Mouse (Mus musculus) embryonic facial prominence, embryonic 12.5 days (tissue): ENCODE measurements at regions not wholly inside any gene's neighbourhood (a gene's known extent, or its start where the extent isn't known, plus 50 kb on each side); places are given as distances from the start of the nearest gene placed in this dataset.

ENCODE experiments used
- ATAC-seq: fragments of 200-750 bp; cut with Nextera tagmentation; 2 replicates; pipeline ENCODE4 v1.8.0; 2017; ENCODE audit not compliant: insufficient number of reproducible peaks, insufficient read depth, low FRiP score, low TSS enrichment
- H3K27ac ChIP-seq: fragments of 300-500 bp; sonication (generic); 2 replicates; pipeline ENCODE4 v1.5.1; 2016; ENCODE audit warnings: mild to moderate bottlenecking
- H3K27me3 ChIP-seq: fragments of 300-500 bp; sonication (generic); 2 replicates; pipeline ENCODE4 v1.6.1; 2016; ENCODE audit warnings: mild to moderate bottlenecking, moderate library complexity
- H3K36me3 ChIP-seq: fragments of 300-500 bp; sonication (generic); 2 replicates; pipeline ENCODE4 v1.6.1; 2016; ENCODE audit warnings: mild to moderate bottlenecking
- H3K4me1 ChIP-seq: fragments of 300-500 bp; sonication (generic); 2 replicates; pipeline ENCODE4 v1.6.1; 2016
- H3K4me2 ChIP-seq: fragments of 300-500 bp; sonication (generic); replicated peaks from 2 replicates; pipeline ENCODE4 v1.6.1; 2016; ENCODE audit warnings: mild to moderate bottlenecking, moderate library complexity
- H3K4me3 ChIP-seq: fragments of 300-500 bp; sonication (generic); 2 replicates; pipeline ENCODE4 v1.5.1; 2016; ENCODE audit warnings: mild to moderate bottlenecking
- H3K9ac ChIP-seq: fragments of 300-500 bp; sonication (generic); 2 replicates; pipeline ENCODE4 v1.6.1; 2016; ENCODE audit warnings: mild to moderate bottlenecking, moderate library complexity
- H3K9me3 ChIP-seq: fragments of 300-500 bp; sonication (generic); 2 replicates; pipeline ENCODE4 v1.6.1; 2016; ENCODE audit warnings: mild to moderate bottlenecking, moderate library complexity
- WGBS: fragments of 180-500 bp; shearing (Covaris S2); methylation state at CpG from one replicate; pipeline ENCODE4 v1.1.7; 2016; 5-methylcytosine and 5-hydroxymethylcytosine counted together

DNA sequence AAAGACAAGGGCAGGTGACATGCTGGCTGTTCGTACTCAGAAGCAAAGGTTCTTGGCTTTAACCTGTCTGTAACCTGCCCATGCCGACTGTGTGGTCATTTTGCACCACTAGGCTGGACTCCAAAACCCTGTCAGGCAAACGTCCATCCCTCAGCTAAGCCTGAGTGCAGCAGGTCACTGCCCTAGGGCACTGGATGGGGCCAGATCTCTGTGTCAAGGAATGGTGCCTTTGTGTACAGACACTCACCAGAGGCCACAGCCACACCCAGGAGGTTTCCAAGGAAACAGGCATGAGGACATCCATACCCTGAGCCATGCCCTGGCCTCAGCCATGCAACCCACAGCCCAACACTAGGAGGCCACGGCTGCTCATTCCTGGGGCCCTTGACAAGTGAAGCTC is 149.7 kb upstream of the Cdh4 start:
- Histone ChIP-seq H3K4me3 (no peak overlapping the region), H3K36me3 (no peaks in the 10 kb centered on the region), H3K9ac (no peak overlapping the region), H3K9me3 (no peaks in the 10 kb centered on the region), H3K4me2 (no peak overlapping the region), H3K27me3 (no peaks in the 10 kb centered on the region), H3K27ac (no peak overlapping the region), H3K4me1 (0 out of 2 replicates have a peak, but pooled peaks cover 5% of the 10 kb centered on the region)
- no peak for ATAC-seq
- WGBS, result 44% methylated on average over 4 of the region's 4 CpGs

DNA sequence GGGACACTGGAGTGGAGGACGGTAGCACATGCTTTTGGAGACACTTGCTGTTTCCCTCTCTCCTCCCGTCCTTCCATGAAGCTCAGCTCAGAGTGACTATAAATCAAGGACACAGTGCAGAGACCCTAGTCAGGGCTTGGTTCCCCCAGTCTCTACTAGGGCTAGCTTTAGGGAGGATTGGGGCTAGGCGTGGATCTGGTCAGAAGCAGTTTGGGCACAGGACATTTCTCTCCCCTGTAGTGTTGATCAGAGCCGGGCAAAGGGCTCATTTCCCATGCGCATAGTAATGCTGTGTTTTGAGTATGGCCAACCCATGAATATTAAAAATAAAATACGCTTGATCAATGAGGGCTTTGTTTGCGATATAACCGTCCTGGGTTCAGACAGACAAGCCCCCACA is 149.1 kb upstream of the Cdh4 start:
- Histone ChIP-seq H3K4me2 (no peak overlapping the region), H3K4me1 (0 out of 2 replicates have a peak, but pooled peaks cover 5% of the 10 kb centered on the region), H3K9ac (no peak overlapping the region), H3K9me3 (no peaks in the 10 kb centered on the region), H3K4me3 (no peak overlapping the region), H3K27ac (no peak overlapping the region), H3K36me3 (no peaks in the 10 kb centered on the region), H3K27me3 (no peaks in the 10 kb centered on the region)
- ATAC-seq, result no peak
- WGBS, result 68% methylated on average over 8 of the region's 8 CpGs

DNA sequence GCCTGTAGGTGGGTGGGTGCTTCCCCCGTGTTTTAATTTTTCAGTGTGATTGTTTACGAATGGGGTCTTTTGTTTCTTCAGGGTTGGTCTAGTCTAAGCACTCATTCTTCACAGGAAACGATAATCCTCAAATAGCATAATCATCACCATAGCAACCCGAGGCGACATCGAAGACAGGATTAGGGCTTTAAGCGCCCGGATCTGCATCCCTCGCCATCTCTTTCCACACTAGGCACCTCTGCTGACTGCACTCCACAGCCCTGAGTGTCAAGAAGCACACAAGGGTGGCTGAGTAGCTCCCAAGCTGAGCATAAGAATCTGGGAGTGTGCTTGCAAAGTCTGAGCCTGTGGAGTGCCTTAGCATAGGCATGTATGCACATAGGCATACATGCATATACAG is 145.2 kb upstream of the Cdh4 start:
- H3K4me1 ChIP-seq, result 0 out of 2 replicates have a peak, but pooled peaks cover 5% of the 10 kb centered on the region
- no peaks in the 10 kb centered on the region for H3K27me3 ChIP-seq
- ATAC-seq, result no peak
- no peak overlapping the region for H3K4me2 ChIP-seq
- no peaks in the 10 kb centered on the region for H3K9me3 ChIP-seq
- H3K27ac ChIP-seq, result no peak overlapping the region
- 64% methylated on average over 9 of the region's 9 CpGs for WGBS
- no peaks in the 10 kb centered on the region for H3K36me3 ChIP-seq
- no peak overlapping the region for H3K9ac ChIP-seq
- no peak overlapping the region for H3K4me3 ChIP-seq

DNA sequence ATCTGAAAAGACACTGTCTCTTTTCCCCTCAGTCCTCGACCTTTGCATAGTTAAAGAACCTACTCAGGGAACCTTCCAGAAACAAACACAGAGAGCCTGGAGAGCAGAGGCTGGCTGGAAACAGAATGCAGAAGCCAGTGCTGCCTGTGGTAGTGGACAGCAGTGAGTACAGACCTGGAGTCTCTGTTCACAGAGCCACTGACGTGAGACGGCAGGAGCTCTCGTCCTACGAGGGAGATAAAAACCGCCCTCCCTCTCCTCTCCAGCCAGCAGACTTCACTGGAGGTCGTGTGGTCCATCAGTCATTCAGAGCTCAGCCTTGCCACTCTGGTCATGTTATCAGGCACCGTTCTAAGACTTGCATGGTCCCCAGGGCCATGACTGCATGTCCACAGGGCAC is 138.5 kb upstream of the Cdh4 start:
- Histone ChIP-seq H3K9ac (no peak overlapping the region), H3K4me2 (no peak overlapping the region), H3K4me1 (peaks cover 13% of the 10 kb centered on the region), H3K27ac (no peak overlapping the region), H3K27me3 (no peaks in the 10 kb centered on the region), H3K36me3 (no peaks in the 10 kb centered on the region), H3K4me3 (no peak overlapping the region), H3K9me3 (no peaks in the 10 kb centered on the region)
- no peak for ATAC-seq
- 49% methylated on average over 8 of the region's 8 CpGs for WGBS

DNA sequence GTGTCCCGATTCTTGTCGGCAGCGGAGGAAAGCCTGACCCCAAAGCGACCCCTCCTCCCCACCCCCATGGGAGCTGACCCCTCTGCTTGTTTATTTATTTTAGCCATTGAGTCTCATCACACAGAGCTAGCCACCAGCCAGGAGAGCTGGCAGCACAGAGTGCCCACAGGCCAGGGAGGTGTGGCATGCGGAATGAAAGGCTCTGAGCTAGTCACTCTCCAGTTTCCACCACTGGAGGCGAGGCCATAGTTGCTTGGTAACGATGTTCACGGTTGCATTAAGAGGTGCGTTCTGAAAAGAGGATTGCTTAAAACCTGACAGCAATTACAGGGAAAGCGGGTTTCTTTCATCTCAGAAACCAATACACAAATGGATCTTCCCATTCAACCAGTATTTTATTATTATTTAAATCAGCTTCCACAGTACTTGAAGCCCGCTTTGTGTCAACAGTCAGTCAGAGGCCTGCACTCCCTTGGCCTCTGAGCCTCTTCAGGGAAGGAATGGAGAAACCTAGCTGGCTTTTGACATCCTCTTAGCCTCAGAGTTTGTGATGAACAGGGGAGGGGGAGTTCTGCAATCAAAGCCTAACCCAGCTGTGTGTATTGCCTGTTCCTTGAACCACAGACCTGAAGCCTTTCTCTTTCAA is 134.8 kb upstream of the Cdh4 start:
- 7% methylated on average over 11 of the region's 11 CpGs for WGBS
- Histone ChIP-seq H3K36me3 (no peaks in the 10 kb centered on the region), H3K4me2 (no peak overlapping the region), H3K9me3 (no peaks in the 10 kb centered on the region), H3K4me1 (peaks cover 13% of the 10 kb centered on the region), H3K4me3 (no peak overlapping the region), H3K9ac (no peak overlapping the region), H3K27ac (no peak overlapping the region), H3K27me3 (no peaks in the 10 kb centered on the region)
- ATAC-seq, result 0 out of 2 replicates have a peak, but pooled peaks have one; percentile 15

DNA sequence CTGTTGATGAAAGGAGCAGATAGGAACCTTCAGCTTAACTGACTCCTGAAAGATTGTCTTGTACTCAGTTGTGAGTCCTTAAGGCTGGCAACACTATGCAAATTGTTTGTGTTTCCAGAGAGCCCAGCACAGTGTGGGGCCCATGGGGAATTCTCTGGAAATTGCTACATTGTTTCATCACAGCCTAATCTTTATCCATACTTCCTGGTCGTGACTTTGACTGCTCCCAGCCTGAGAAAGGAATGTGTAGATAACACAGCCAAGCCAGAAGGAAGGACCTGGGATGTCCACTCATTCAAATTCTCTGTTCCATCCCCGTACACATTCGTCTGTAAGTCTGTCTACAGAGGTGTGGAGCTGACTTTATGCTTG is 134.3 kb upstream of the Cdh4 start:
- no peaks in the 10 kb centered on the region for H3K36me3 ChIP-seq
- ATAC-seq, result no peak
- H3K27ac ChIP-seq, result no peak overlapping the region
- no peak overlapping the region for H3K9ac ChIP-seq
- no peaks in the 10 kb centered on the region for H3K27me3 ChIP-seq
- no peak overlapping the region for H3K4me3 ChIP-seq
- H3K4me1 ChIP-seq, result peaks cover 13% of the 10 kb centered on the region
- no peak overlapping the region for H3K4me2 ChIP-seq
- no peaks in the 10 kb centered on the region for H3K9me3 ChIP-seq
- WGBS, result 49% methylated on average over 3 of the region's 3 CpGs

DNA sequence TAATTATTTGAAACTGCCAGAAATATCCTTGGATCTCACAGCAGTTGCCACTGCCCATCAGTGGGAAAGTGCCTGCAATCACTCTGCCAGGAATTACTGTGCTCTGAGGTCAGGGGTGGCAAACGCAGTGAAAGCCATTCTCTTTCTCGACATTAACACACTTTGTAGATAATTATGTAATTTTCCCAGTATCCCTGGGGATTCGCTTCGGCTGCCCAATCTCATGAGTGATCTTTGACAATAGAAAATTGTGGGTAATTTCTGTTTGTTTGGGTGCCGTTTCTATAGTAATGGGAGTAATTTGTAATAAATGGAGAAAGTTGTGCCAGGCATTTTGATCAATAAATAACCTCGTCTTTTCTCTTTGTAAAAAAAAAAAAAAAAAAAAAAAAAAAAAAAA is 124.2 kb upstream of the Cdh4 start:
- Histone ChIP-seq H3K36me3 (no peaks in the 10 kb centered on the region), H3K4me3 (no peak overlapping the region), H3K9ac (no peak overlapping the region), H3K9me3 (no peaks in the 10 kb centered on the region), H3K27me3 (no peaks in the 10 kb centered on the region), H3K4me1 (no peaks in the 10 kb centered on the region), H3K4me2 (no peak overlapping the region), H3K27ac (no peak overlapping the region)
- 43% methylated on average over 6 of the region's 6 CpGs for WGBS
- no peak for ATAC-seq

DNA sequence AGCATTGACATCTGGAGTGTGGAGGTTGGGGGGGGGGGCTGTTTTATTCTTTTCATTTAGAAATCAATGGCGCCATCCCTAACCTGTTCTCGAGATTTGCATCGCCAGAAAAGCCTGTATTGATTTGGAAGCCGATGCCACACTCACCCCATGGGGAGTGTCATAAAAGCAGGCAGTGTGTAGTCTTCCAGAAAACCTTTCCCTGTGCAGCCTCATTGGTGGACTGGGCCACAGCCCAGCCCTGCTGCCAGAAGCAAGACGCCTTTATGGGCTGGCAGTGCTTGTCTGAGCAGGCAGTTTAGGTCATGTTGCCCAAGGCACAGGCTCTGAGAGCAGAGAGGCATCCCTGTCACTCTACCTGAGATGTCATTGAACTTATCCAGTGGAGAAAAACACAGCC is 117.0 kb upstream of the Cdh4 start:
- Histone ChIP-seq H3K4me2 (no peak overlapping the region), H3K9me3 (no peaks in the 10 kb centered on the region), H3K27me3 (no peaks in the 10 kb centered on the region), H3K9ac (no peak overlapping the region), H3K4me3 (no peak overlapping the region), H3K4me1 (no peaks in the 10 kb centered on the region), H3K36me3 (no peaks in the 10 kb centered on the region), H3K27ac (no peak overlapping the region)
- no peak for ATAC-seq
- 70% methylated on average over 5 of the region's 5 CpGs for WGBS

DNA sequence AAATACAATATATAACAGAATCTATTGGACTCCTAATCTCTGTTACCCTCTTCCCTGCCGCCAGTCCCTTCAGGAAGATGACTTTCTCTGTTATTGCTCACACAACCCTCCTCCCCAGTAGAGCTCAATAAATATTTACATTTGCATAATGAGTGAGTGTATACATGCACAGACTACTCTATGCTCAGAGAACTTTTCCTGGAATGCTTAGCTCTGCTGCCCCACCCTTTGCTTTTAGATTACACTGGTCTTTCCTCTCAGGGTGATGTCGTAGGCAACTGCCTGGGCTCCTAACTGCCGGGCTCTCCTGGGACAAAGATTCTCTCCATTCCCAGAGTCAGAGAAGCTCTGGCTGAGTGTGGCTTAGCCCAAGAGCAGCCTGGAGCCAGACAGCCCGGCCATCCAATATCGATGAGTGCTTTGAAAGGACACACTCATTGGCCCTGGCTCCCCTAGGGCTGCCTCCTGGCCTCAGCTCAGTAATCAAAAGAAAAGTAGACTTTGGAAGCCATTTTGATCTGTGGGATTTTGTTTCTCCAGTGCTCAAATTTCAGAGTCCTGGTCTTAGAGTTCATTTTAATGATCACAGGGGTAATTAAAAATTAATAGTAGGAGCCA is 109.2 kb upstream of the Cdh4 start:
- Histone ChIP-seq H3K9me3 (no peaks in the 10 kb centered on the region), H3K27ac (no peak overlapping the region), H3K9ac (no peak overlapping the region), H3K36me3 (no peaks in the 10 kb centered on the region), H3K27me3 (no peaks in the 10 kb centered on the region), H3K4me2 (no peak overlapping the region), H3K4me1 (no peaks in the 10 kb centered on the region), H3K4me3 (no peak overlapping the region)
- WGBS, result 56% methylated on average over 5 of the region's 5 CpGs
- ATAC-seq, result 0 out of 2 replicates have a peak, but pooled peaks have one; percentile 47

DNA sequence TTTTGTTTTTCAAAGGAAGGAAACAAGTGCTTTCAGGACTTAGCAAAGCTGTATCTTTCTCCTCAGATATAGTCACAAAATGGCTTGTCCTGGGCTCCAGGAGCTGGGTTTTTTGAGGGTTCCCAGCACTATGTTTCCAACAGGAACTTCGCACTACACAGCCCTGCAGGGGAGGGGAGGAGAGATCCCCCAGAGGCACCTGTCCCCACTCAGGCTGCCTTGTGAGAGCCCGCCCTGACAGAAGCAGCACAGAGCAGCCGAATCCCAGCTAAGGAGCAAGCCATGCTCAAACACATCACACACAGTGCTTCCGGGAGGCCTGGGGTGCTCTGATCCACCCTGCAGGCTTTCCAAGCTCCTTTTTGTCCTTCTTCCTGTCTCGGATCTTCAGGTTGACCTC is 108.6 kb upstream of the Cdh4 start:
- H3K4me2 ChIP-seq, result no peak overlapping the region
- H3K36me3 ChIP-seq, result no peaks in the 10 kb centered on the region
- 53% methylated on average over 5 of the region's 5 CpGs for WGBS
- H3K4me1 ChIP-seq, result no peaks in the 10 kb centered on the region
- H3K9me3 ChIP-seq, result no peaks in the 10 kb centered on the region
- no peak for ATAC-seq
- no peaks in the 10 kb centered on the region for H3K27me3 ChIP-seq
- H3K4me3 ChIP-seq, result no peak overlapping the region
- no peak overlapping the region for H3K9ac ChIP-seq
- H3K27ac ChIP-seq, result no peak overlapping the region

DNA sequence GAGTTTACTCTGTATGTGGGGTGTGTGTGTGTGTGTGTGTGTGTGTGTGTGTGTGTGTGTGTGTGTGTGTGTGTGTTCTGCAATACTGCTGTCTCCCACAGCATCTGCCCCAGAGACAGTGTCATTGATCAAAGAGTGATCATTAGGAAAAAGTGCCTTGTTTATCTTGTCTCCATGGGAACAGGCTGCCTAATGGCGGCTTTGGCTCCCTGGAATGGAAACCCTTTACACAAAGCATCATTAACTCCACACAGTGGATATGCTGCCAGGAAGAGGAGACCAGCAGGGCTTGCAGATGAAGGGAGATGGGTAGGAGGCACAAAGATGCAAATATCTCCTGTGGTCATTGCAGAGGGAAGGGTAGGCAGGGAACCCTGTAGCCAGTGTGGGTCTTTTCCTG is 106.0 kb upstream of the Cdh4 start:
- H3K4me2 ChIP-seq, result no peak overlapping the region
- H3K4me1 ChIP-seq, result no peaks in the 10 kb centered on the region
- no peaks in the 10 kb centered on the region for H3K27me3 ChIP-seq
- no peak overlapping the region for H3K4me3 ChIP-seq
- H3K27ac ChIP-seq, result no peak overlapping the region
- ATAC-seq, result no peak
- WGBS, result 29% methylated on average over 1 of the region's 1 CpGs
- H3K36me3 ChIP-seq, result no peaks in the 10 kb centered on the region
- no peaks in the 10 kb centered on the region for H3K9me3 ChIP-seq
- H3K9ac ChIP-seq, result no peak overlapping the region

DNA sequence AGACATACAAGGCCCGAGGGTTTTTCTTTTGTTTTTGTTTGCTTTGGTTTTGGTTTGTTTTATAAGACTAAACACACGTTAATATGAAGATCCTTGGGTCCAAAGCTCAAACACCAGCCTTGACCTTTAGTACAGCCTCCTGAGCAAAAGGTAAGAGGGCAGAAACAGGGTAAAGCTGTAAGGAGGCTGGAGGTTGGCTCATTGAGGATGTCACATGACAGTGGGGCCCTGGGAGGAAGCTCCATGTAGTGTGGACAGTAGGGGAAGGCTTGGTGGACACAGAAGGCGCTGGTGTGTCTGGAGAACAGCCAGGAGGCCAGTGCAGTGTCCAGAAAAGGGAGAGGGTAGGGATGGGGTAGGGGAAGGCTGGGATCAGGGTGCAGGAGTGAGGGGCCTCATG is 89.6 kb upstream of the Cdh4 start:
- Histone ChIP-seq H3K9me3 (no peaks in the 10 kb centered on the region), H3K4me3 (no peak overlapping the region), H3K27ac (no peak overlapping the region), H3K9ac (no peak overlapping the region), H3K4me2 (no peak overlapping the region), H3K4me1 (no peaks in the 10 kb centered on the region), H3K36me3 (no peaks in the 10 kb centered on the region), H3K27me3 (no peaks in the 10 kb centered on the region)
- ATAC-seq, result no peak
- WGBS, result 72% methylated on average over 3 of the region's 3 CpGs
